Mouse (Mus musculus): ENCODE results near the gene Adamts9.

DNA sequence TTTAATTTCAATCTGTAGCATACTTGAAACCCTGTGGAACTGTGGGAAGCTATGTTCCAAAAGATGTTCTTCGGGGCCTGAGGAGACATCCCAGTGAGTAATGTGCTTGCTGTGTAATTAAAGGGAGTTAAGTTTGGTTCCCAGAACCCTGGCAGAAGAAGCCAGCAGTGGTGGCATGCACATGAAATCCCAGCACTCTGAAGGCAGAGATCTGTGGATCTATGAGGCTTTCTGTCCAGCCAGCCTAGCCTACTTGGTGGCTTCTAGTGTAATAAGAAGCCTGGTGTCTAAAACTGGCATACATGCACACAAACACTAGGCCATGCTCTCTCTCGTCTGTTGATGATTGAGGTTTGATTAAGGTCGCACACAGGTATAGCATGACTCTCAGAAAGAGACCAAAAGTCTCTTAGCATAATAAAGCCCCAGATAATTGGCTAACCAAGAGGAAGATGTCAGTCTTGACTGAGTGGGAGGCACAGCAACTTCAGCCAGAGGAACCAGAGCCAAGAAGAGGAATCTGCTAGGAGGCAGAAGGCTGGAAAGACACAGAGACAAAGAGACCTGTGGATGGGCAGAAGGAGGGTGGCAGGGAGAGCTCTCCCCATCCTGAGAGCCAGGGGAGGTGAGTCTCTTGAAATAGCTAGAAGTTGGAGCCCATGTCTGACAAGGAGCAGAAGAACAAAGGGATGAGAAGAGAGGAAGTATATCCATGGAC is 138.9 kb downstream of the Adamts9 start:
- no peak for TF ChIP-seq POLR2A (IDR thresholded peaks at IDR 0.05; ENCODE audit: low read depth, low read length)
- TF ChIP-seq CTCF (IDR thresholded peaks at IDR 0.05; ENCODE audit: borderline replicate concordance, insufficient read depth, low read length), result no peak
